Mouse (Mus musculus) spleen, postnatal 10 days (tissue): ENCODE data around the gene Eva1b.
"Not testable (repeated sequence)": the region's sequence is repeated elsewhere in the genome, so short reads cannot be mapped to it uniquely, and the experiment has no call there.

ENCODE experiments used
- DNase-seq, 2 experiments: peaks; one replicate each; pipeline ENCODE4 v3.0.0; 2021 to 2022; ENCODE audit warnings: low spot score in 2 of 2

Eva1b gene

GRCm38 (mm10) chr4:126155869-126156268 lies 8.3 kb downstream of the Eva1b start:
- no peak for DNase-seq

GRCm38 (mm10) chr4:126156617-126157016 lies 9.1 kb downstream of the Eva1b start:
- peak; percentile 41 to 68 for DNase-seq

GRCm38 (mm10) chr4:126157562-126157961 lies 10.0 kb downstream of the Eva1b start:
- peak in 1 of 2 experiments; percentile 58 for DNase-seq

- DNase-seq = no peak
Observed at GRCm38 (mm10) chr4:126159455-126159854, 11.9 kb downstream of the Eva1b start.

- no peak for DNase-seq
Observed at GRCm38 (mm10) chr4:126160981-126161380, 13.4 kb downstream of the Eva1b start.

GRCm38 (mm10) chr4:126161456-126161855 lies 13.9 kb downstream of the Eva1b start:
- DNase-seq = no peak

- DNase-seq = no peak
Observed at GRCm38 (mm10) chr4:126161986-126162385, 14.4 kb downstream of the Eva1b start.

- peak; percentile 58 to 85 for DNase-seq
Observed at GRCm38 (mm10) chr4:126162544-126163066, 15.1 kb downstream of the Eva1b start.

DNA sequence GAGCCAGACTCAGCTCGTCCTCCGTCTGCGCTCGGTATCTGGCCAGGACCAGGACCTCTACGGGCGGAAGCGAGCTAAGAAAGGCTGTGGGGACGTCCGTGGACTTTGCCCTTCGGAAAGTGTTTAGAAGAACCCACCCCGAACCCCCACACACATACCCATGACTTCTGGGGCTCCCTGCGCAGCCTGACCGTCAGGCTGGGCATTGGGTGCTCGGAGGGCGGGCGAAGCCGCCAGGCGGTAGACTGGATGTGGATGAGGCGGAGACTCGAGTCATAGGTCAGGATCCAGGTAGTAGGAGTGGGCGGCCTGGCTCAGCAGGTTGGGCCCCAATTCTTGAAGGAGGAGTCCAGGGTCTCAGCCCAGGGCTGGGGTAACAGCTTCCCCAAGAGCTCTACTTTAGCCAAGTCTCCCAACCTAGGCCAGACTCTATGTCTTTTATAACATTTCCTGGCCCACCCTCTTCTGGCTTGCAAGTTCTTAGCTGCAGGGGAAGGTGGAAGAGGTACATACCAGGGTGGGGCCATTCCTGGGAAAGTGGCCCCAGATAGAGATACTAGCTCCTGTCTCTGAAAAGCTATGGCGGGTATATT lies 15.6 kb downstream of the Eva1b start, which contains the start of gene Sh3d21:
Gene Sh3d21, minus strand, starts transcription at position 425 of the 593 bp plus-strand sequence.
- no peak for DNase-seq

DNA sequence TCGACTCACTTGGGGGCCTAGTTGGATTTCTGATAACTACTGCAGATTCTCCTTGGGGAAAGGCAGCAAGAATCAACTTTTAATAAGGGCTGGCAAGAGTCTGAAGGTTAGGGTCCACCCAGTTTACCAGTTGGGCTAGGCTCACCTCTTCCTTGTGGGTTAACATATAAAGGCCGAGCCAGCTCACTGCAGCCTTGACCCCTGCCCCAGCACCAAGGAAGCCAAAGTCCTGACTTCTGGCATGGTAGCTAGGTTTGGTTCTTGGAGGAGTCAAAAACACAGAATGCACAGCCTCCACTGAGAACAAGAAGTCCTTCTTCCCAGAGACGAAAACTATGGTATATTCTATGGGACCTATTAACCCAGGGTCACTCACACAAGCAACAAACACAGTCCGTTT lies 16.1 kb downstream of the Eva1b start:
- DNase-seq = no peak

GRCm38 (mm10) chr4:126165092-126165491 lies 17.5 kb downstream of the Eva1b start:
- not testable (repeated sequence) for DNase-seq

DNA sequence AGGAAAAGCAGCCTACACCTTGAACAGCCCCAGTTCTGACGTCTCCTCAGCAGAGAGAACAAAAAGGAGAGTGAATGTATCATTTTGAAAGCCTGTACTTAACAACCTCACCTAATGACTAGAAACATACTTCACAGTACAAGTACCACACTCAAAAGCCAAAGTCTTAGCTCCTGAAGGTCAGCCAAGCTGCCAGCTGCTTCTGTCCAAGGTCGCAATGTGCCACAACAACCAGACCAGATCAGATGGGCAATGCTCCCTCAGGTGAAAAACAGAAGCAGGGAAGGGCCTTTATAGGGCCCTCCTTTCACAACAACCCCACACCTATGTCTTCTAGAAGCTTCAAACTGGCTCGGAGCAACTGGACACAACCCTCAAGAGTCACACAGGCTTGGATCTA lies 18.5 kb downstream of the Eva1b start:
- DNase-seq = no peak

DNA sequence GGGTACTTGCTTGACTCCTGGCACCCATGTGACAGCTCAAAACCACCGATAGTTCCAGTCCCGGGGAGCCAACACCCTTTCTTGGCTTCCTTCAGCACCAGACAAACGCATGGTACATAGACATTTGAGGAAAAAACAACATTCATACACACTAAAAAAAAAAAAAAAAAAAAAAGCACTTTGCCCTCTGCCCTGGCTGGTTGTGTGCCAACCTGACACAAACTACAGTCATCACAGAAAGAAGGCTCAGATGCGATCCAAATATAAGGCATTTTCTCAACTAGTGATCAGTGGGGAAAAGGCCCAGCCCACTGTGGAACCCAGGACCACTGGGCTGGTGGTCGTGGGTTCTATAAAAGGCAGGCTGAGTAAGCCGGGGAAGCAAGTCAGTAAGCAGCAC lies 21.3 kb downstream of the Eva1b start:
- DNase-seq = no peak

DNA sequence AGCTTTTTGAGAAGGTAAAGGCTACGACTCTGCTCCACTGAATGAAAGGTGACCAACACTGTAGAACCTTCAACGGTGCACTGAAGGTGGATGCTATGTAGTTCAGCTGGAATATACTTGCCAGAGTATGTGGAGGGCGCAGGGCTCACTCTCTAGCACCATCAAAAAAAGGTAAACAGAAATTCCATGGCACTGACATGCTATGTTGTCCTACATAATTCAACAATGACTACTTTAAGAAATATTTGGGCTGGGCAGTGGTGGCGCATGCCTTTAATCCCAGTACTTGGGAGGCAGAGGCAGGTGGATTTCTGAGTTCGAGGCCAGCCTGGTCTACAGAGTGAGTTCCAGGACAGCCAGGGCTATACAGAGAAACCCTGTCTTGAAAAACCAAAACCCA lies 23.2 kb downstream of the Eva1b start:
- DNase-seq = not testable (repeated sequence)

DNA sequence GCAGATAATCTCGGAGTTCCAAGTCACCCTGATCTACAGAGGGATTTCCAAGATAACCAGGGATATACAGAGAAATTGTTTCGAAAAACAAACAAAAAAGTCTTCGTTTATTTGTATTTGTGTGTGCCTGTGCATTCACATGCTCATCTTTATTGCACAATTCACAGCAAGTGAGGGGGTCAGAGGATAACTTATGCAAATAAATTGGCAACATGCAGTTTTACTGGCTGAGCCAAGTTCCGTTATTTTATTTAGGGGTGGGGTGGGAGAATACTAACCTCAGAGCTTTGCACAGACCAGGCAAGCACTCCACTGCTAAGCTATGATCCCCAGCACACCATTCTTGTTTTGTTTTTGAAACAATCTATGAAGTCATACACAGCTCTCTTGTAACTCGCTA lies 26.3 kb downstream of the Eva1b start:
- DNase-seq = no peak

GRCm38 (mm10) chr4:126175980-126176379 lies 28.4 kb downstream of the Eva1b start:
- not testable (repeated sequence) for DNase-seq

DNA sequence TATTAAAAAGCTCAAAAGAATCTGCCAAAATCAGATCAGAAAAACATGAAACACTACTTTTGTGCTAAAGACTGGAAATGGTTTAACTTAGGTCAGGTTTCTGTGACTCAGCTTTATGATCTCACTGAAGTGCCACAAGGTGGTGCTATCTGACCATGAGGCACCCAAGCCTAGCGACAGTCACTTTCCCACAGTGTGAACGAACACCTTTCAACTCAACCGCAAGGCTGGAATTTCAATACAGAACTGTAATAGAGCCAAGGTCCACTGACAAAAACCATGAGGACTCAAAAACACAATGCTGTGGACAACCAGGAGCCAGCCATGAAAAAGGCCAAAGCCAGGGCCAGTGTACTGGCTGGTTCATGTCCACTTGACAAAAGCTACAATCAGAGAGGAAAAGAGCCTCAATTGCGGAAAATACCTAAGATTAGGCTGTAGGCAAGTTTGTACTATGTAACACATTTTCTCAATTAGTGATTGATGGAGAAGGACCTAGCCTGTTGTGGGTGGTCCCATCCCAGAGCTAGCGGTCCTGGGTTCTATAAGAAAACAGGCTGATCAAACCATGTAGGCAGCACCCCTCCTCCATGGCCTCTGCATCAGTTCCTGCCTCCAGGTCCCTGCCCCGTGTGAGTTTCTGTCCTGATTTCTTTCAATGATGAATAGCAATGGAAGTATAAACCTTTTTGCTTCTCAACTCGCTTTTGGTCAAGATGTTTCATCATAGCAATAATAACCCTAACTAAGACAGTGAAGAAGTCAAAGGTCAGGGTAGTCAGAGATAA lies 33.8 kb downstream of the Eva1b start:
- peak in 1 of 2 experiments; percentile 55 for DNase-seq

GRCm38 (mm10) chr4:126183034-126183433 lies 35.5 kb downstream of the Eva1b start:
- DNase-seq = no peak

DNA sequence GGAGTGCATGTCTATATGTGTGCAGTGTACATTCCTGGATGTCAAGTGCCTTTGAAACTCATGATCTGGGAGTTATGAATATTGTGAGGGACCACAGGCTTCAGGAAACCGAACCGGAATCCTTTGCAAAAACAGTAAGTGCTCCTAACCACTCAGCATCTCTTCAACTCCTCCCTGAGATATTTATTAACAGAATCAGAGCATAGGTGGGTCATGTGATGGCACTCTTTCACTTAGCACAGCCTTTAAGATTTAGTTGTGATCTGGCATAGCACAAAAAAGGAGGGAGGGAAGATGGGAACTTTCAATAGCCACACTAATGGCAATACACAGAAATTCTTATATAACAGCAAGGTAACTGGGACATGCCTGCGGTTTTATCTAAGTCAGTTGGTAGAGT lies 39.6 kb downstream of the Eva1b start:
- no peak for DNase-seq

- DNase-seq = no peak
Observed at GRCm38 (mm10) chr4:126190636-126191035, 43.1 kb downstream of the Eva1b start.

GRCm38 (mm10) chr4:126194216-126194615 lies 46.7 kb downstream of the Eva1b start:
- DNase-seq = no peak

GRCm38 (mm10) chr4:126194916-126195315 lies 47.4 kb downstream of the Eva1b start:
- no peak for DNase-seq

DNA sequence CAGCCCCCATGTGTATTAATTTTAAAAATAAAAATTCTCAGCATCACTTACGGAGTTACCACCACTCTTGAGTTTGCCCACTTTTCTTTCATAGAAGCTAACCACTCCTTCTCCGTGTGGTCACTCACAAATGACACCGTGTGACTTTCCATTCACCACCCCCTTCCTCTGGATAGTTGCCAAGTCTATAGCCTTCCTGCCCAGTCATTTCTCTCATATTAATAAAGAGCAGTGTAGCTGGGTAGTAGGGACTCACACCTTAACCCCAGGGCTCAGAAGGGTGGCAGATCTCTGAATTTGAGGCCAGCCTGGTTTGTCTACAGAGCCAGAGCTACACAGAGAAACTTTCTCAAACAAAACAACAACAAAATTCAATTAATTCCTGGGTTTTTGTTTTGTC lies 49.9 kb downstream of the Eva1b start:
- DNase-seq = no peak
